In genomic region chr11:104155899-104156298, GRCm38 (mm10) we compare ENCODE assay signal across 25 mouse cellular contexts. TPM values are rescaled to one million over a fixed set of nuclear protein-coding genes. Genes with fewer than 3 reads are reported as not detected.
DNase-seq lines count a peak whose midpoint lies in the region; ATAC-seq lines count a peak whose summit lies in the region.
"Had no signal": no experiment of that assay in that cellular context is flagged by ENCODE, and none has a peak within 500 bp of the region (broad histone marks: within the 10 kb centered on the region; RNA-seq: fewer than 3 reads in every experiment).

No protein-coding gene starts in this region.

- H3K27me3 ChIP-seq in hindbrain, embryonic 13.5 days: peaks cover 5% of the 10 kb centered on the region; the same call in 1 of the 2 replicates
- H3K27me3 ChIP-seq in hindbrain, embryonic 16.5 days (replicated peaks; ENCODE audit: control insufficient read depth, insufficient read depth, low read length): no peaks in the 10 kb centered on the region
- no peaks in the 10 kb centered on the region; the same call in 1 of the 2 replicates for H3K27me3 ChIP-seq in neural tube, embryonic 13.5 days
- H3K27me3 ChIP-seq in neural tube, embryonic 15.5 days (replicated peaks): no peaks in the 10 kb centered on the region

- H3K4me3 ChIP-seq in hindbrain, embryonic 13.5 days: no peak overlapping the region
- no peak overlapping the region for H3K4me3 ChIP-seq in hindbrain, embryonic 16.5 days (ENCODE audit: low read length)
- no peak overlapping the region for H3K4me3 ChIP-seq in neural tube, embryonic 13.5 days
- H3K4me3 ChIP-seq in neural tube, embryonic 15.5 days (replicated peaks): no peak overlapping the region
- H3K4me3 ChIP-seq: gastrocnemius, adult 2 months had no signal

- DNase-seq in cerebellum, adult 9-10 months: peak; percentile 63
- no peak for DNase-seq in layer of hippocampus, adult 9-10 months (ENCODE audit: low spot score)
- DNase-seq: adrenal gland, adult 8-10 months; B cell, adult 2 months; forebrain, postnatal 0 days; gastrocnemius, adult 2 months; gastrocnemius, postnatal 14 days; heart, adult 11 months had no signal

- peaks cover 56% of the 10 kb centered on the region for H3K4me1 ChIP-seq in hindbrain, embryonic 13.5 days (replicated peaks)
- peaks cover 13% of the 10 kb centered on the region; the same call in 1 of the 2 replicates for H3K4me1 ChIP-seq in hindbrain, embryonic 16.5 days (ENCODE audit: control insufficient read depth, insufficient read depth, low read depth, low read length)
- H3K4me1 ChIP-seq in neural tube, embryonic 13.5 days (replicated peaks): peaks cover 45% of the 10 kb centered on the region
- H3K4me1 ChIP-seq in neural tube, embryonic 15.5 days: peaks cover 39% of the 10 kb centered on the region

- no peak overlapping the region for H3K4me2 ChIP-seq in hindbrain, embryonic 13.5 days
- H3K4me2 ChIP-seq in hindbrain, embryonic 16.5 days (ENCODE audit: low read length): no peak overlapping the region
- no peak overlapping the region for H3K4me2 ChIP-seq in neural tube, embryonic 13.5 days
- H3K4me2 ChIP-seq in neural tube, embryonic 15.5 days: no peak overlapping the region
- H3K4me2 ChIP-seq: heart, embryonic 11.5 days had no signal

- no peak for ATAC-seq in cerebellum, adult (ENCODE audit: insufficient number of reproducible peaks, low FRiP score, low TSS enrichment)
- no peak for ATAC-seq in hindbrain, embryonic 13.5 days (ENCODE audit: low FRiP score)
- no peak for ATAC-seq in hindbrain, embryonic 16.5 days
- ATAC-seq in neural tube, embryonic 13.5 days (ENCODE audit: low read depth): no peak
- no peak for ATAC-seq in neural tube, embryonic 15.5 days (ENCODE audit: low FRiP score)
- ATAC-seq: activated CD4-positive, CD25-positive, alpha-beta regulatory T cell, adult 4 months; forebrain, embryonic 14.5 days; forebrain, postnatal 0 days; intestine, postnatal 0 days had no signal

- peak overlapping the region; percentile 14; the same call in 1 of the 2 replicates for H3K27ac ChIP-seq in hindbrain, embryonic 13.5 days
- H3K27ac ChIP-seq in hindbrain, embryonic 16.5 days (ENCODE audit: low read depth, low read length): no peak overlapping the region
- peak overlapping the region; percentile 33; the same call in 1 of the 2 replicates for H3K27ac ChIP-seq in neural tube, embryonic 13.5 days (replicated peaks)
- no peak overlapping the region for H3K27ac ChIP-seq in neural tube, embryonic 15.5 days (replicated peaks)
- H3K27ac ChIP-seq: gastrocnemius, adult 2 months had no signal

- H3K9ac ChIP-seq in hindbrain, embryonic 13.5 days: no peak overlapping the region
- H3K9ac ChIP-seq in hindbrain, embryonic 16.5 days (ENCODE audit: low read depth, low read length): no peak overlapping the region
- H3K9ac ChIP-seq in neural tube, embryonic 13.5 days: no peak overlapping the region
- no peak overlapping the region for H3K9ac ChIP-seq in neural tube, embryonic 15.5 days (replicated peaks)
- H3K9ac ChIP-seq: forebrain, postnatal 0 days had no signal

- H3K36me3 ChIP-seq in hindbrain, embryonic 13.5 days: no peaks in the 10 kb centered on the region
- H3K36me3 ChIP-seq in hindbrain, embryonic 16.5 days (ENCODE audit: control insufficient read depth, insufficient read depth, low read length): no peaks in the 10 kb centered on the region
- no peaks in the 10 kb centered on the region for H3K36me3 ChIP-seq in neural tube, embryonic 13.5 days
- no peaks in the 10 kb centered on the region for H3K36me3 ChIP-seq in neural tube, embryonic 15.5 days

- H3K9me3 ChIP-seq in hindbrain, embryonic 13.5 days: no peaks in the 10 kb centered on the region
- H3K9me3 ChIP-seq in hindbrain, embryonic 16.5 days (ENCODE audit: control insufficient read depth, low read length): no peaks in the 10 kb centered on the region
- H3K9me3 ChIP-seq in neural tube, embryonic 13.5 days: no peaks in the 10 kb centered on the region
- no peaks in the 10 kb centered on the region for H3K9me3 ChIP-seq in neural tube, embryonic 15.5 days (replicated peaks)

RNA-seq across cellular contexts. Expression of gene Crhr1, which starts 23.2 kb away (rescaled TPM):
- polyA plus RNA-seq in hindbrain, embryonic 13.5 days (2015; fragmentation: Nextera tagmentation; extraction: Ambion mirVana): 4.9 and 5.3 TPM in 2 replicates
- polyA plus RNA-seq in hindbrain, embryonic 16.5 days (2015; fragmentation: Nextera tagmentation; extraction: Ambion mirVana): 9.0 and 10.2 TPM in 2 replicates
- polyA plus RNA-seq in neural tube, embryonic 13.5 days (2015; fragmentation: Nextera tagmentation; extraction: Ambion mirVana): 3.7 and 3.9 TPM in 2 replicates
- polyA plus RNA-seq in neural tube, embryonic 15.5 days (2015; fragmentation: Nextera tagmentation; extraction: Ambion mirVana): 5.6 and 6.6 TPM in 2 replicates
- polyA plus RNA-seq: activated CD4-positive, CD25-positive, alpha-beta regulatory T cell, adult 4 months; heart, embryonic 11.5 days; heart, embryonic 14.5 days; heart, postnatal 0 days; intestine, postnatal 0 days had no signal

RNA-seq across cellular contexts. Expression of gene Sppl2c, which starts 30.2 kb away (rescaled TPM):
- not detected in 2 replicates for polyA plus RNA-seq in hindbrain, embryonic 13.5 days (2015; fragmentation: Nextera tagmentation; extraction: Ambion mirVana)
- polyA plus RNA-seq in hindbrain, embryonic 16.5 days (2015; fragmentation: Nextera tagmentation; extraction: Ambion mirVana): not detected in 2 replicates
- polyA plus RNA-seq in neural tube, embryonic 13.5 days (2015; fragmentation: Nextera tagmentation; extraction: Ambion mirVana): not detected in 2 replicates
- polyA plus RNA-seq in neural tube, embryonic 15.5 days (2015; fragmentation: Nextera tagmentation; extraction: Ambion mirVana): not detected in 2 replicates
- polyA plus RNA-seq: activated CD4-positive, CD25-positive, alpha-beta regulatory T cell, adult 4 months; brain, embryonic 14.5 days; embryonic facial prominence, embryonic 11.5 days; embryonic facial prominence, embryonic 14.5 days; forebrain, embryonic 11.5 days; forebrain, embryonic 14.5 days; forebrain, postnatal 0 days; frontal cortex, adult 2 months; heart, embryonic 11.5 days; heart, embryonic 14.5 days; heart, postnatal 0 days; intestine, embryonic 14.5 days; intestine, postnatal 0 days had no signal

Comparison
In these comparisons a context has a peak if more than half of its experiments do, and no peak if none do; other contexts are left out.
1. H3K27ac ChIP-seq: peak in hindbrain, embryonic 13.5 days (single experiment) and neural tube, embryonic 13.5 days (single experiment); none in hindbrain, embryonic 16.5 days (single experiment) and neural tube, embryonic 15.5 days (single experiment).